Mouse (Mus musculus): ENCODE measurements around the gene Lamc3.

DNA sequence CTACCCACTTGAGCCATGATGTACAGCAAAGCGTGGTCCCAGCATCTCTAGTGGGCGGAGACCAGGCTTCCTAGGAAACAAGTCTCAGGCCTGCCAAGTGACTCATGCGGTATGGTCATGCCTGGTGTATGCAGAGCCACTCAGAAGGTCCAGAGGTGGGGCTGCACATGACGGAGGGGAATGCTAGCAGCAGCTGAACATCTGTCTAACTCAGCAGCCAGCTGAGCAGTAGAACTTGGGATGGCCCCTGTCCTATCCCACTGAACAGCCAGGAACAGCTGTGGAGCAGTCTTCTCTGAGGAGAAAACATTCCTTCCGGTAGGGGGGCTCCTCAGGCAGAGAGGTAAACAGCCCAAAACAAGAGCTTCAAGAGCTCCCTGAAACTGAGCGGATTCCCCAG lies 61.3 kb downstream of the Lamc3 start:
- TF ChIP-seq CTCF (IDR thresholded peaks at IDR 0.05; ENCODE audit: low read depth) (no peak), EP300 (IDR thresholded peaks at IDR 0.05; ENCODE audit: low read depth) (no peak)

Measured in liver, postnatal 0 days (tissue).